Mouse (Mus musculus): ENCODE measurements around the gene S100a5.

The S100a5 gene

GRCm38 (mm10) chr3:90608223-90608622 lies at the start of gene S100a5:
Gene S100a5 (plus strand): TSS chr3:90608523.
- no peak for DNase-seq (ENCODE audit: low spot score in 2 of 2)

GRCm38 (mm10) chr3:90560008-90560628 lies 48.2 kb upstream of the S100a5 start, which contains the start of gene S100a3:
Gene S100a3 (plus strand): TSS chr3:90560578.
- DNase-seq (ENCODE audit: low spot score in 2 of 2), result no peak

GRCm38 (mm10) chr3:90574691-90575090 lies 33.6 kb upstream of the S100a5 start:
- DNase-seq (ENCODE audit: low spot score in 2 of 2), result no peak

GRCm38 (mm10) chr3:90575320-90575719 lies 33.0 kb upstream of the S100a5 start:
- no peak for DNase-seq (ENCODE audit: low spot score in 2 of 2)

- no peak for DNase-seq (ENCODE audit: low spot score in 2 of 2)
These were observed 31.8 kb upstream of the S100a5 start for GRCm38 (mm10) chr3:90576351-90577001.

- no peak for DNase-seq (ENCODE audit: low spot score in 2 of 2)
These were observed 28.9 kb upstream of the S100a5 start for GRCm38 (mm10) chr3:90579433-90579832.

GRCm38 (mm10) chr3:90581141-90581540 lies 27.2 kb upstream of the S100a5 start:
- DNase-seq (ENCODE audit: low spot score in 2 of 2), result no peak

- no peak for DNase-seq (ENCODE audit: low spot score in 2 of 2)
These were observed 26.2 kb upstream of the S100a5 start for GRCm38 (mm10) chr3:90582156-90582555.

GRCm38 (mm10) chr3:90582556-90582955 lies 25.8 kb upstream of the S100a5 start:
- DNase-seq (ENCODE audit: low spot score in 2 of 2), result no peak

GRCm38 (mm10) chr3:90583893-90584292 lies 24.4 kb upstream of the S100a5 start:
- no peak for DNase-seq (ENCODE audit: low spot score in 2 of 2)

GRCm38 (mm10) chr3:90585595-90585994 lies 22.7 kb upstream of the S100a5 start:
- peak; percentile 72 to 79 for DNase-seq (ENCODE audit: low spot score in 2 of 2)

- no peak for DNase-seq (ENCODE audit: low spot score in 2 of 2)
These were observed 22.2 kb upstream of the S100a5 start for GRCm38 (mm10) chr3:90586016-90586643.

- DNase-seq (ENCODE audit: low spot score in 2 of 2), result peak in 1 of 2 experiments; percentile 37
These were observed 21.4 kb upstream of the S100a5 start for GRCm38 (mm10) chr3:90586906-90587305.

- DNase-seq (ENCODE audit: low spot score in 2 of 2), result peak; percentile 56 to 67
These were observed 20.8 kb upstream of the S100a5 start for GRCm38 (mm10) chr3:90587361-90588101.

GRCm38 (mm10) chr3:90589390-90589789 lies 18.9 kb upstream of the S100a5 start:
- DNase-seq (ENCODE audit: low spot score in 2 of 2), result no peak

GRCm38 (mm10) chr3:90589947-90590346 lies 18.4 kb upstream of the S100a5 start, which contains the start of gene S100a2:
Gene S100a2 (plus strand): TSS chr3:90590247.
- DNase-seq (ENCODE audit: low spot score in 2 of 2), result no peak

- no peak for DNase-seq (ENCODE audit: low spot score in 2 of 2)
These were observed 13.9 kb upstream of the S100a5 start for GRCm38 (mm10) chr3:90594466-90594865.

GRCm38 (mm10) chr3:90595556-90595955 lies 12.8 kb upstream of the S100a5 start:
- DNase-seq (ENCODE audit: low spot score in 2 of 2), result no peak

- no peak for DNase-seq (ENCODE audit: low spot score in 2 of 2)
These were observed 11.5 kb upstream of the S100a5 start for GRCm38 (mm10) chr3:90596810-90597209.

- DNase-seq (ENCODE audit: low spot score in 2 of 2), result no peak
These were observed 10.6 kb upstream of the S100a5 start for GRCm38 (mm10) chr3:90597736-90598135.

- DNase-seq (ENCODE audit: low spot score in 2 of 2), result no peak
These were observed 10.1 kb upstream of the S100a5 start for GRCm38 (mm10) chr3:90598212-90598611.

GRCm38 (mm10) chr3:90599401-90599800 lies 8.9 kb upstream of the S100a5 start:
- DNase-seq (ENCODE audit: low spot score in 2 of 2), result no peak
